Mouse (Mus musculus) kidney, postnatal 25 days (tissue): ENCODE results near the gene Arid5a.

Experiments
- DNase-seq, 2 experiments: peaks; one replicate each; pipeline ENCODE4 v3.0.0; 2021; ENCODE audit warnings: mixed read lengths in 2 of 2

Gene Arid5a

DNA sequence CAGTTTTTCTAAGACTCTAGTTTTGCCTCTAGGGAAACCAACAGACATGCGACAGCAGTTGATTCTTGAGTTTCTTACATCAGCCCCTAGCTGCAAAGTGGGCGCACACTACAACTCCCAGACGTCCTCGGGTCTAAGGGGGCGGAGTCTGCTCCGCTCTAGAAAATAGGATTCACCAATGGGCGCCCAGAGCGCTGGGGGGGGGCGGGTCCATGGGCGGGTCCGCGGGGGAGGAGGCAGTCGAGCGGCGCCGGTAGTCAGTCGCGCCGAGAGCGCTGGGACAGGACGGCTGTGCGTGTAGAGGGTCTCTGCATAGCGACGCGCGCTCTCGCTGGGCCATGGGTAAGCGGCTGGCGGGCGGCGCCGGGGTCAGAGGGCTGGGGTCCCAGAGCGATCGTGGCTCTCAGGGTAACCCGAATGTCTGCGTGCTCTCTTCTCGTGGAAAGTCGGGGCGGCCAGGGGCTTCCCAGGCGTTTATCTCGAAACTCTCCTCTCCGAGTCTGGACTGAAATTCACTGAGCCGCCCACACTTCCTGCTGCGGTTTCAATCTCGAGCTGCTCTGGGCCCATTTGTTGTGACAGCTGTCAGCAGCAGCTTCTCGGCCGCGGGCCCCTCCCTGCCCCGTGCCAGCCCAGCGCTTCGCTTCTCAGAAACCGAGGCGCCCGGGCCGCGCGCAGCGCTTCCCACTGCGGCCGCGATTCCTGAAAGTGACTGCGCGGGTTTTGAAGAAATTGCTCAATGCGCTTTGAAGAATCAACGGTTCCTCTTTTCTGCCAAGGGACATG lies at the start of gene Arid5a:
Gene Arid5a (plus strand): TSS at position 239 of the 786 bp plus-strand sequence.
- DNase-seq, result peak; percentile 94

DNA sequence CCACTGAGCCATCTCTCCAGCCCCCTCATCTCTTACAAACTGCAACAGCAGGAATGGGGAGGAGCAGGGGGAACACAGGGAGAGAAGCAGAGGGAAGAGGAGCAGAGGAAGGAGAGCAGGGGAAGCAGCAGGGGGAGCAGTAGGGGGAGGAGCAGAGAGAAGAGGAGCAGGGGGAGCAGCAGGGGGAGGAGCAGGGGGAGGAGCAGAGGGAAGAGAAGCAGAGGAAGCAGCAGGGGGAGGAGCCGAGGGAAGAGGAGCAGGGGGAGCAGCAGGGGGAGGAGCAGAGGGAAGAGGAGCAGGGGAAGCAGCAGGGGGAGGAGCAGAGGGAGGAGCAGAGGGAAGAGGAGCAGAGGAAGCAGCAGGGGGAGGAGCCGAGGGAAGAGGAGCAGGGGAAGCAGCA lies 48.9 kb upstream of the Arid5a start:
- DNase-seq, result no peak

DNA sequence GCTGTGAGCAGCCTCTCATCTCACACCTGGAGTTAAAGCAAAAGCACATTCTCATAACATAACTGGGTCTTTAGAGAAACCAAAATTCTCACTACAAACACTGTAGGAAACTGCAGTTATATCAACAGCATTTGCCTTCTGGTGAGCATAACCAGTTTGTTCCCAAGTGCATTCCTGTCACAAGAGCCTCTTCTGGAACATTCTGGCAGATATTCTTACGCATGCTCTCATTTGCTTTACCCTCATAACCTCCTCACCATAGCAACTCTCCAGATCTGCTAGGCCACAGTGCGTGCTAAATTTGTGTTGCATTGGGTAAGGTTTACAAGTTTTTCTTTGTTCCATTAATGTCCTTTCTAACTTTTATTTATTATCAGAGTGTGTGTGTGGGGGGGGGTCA lies 48.3 kb upstream of the Arid5a start:
- no peak for DNase-seq

DNA sequence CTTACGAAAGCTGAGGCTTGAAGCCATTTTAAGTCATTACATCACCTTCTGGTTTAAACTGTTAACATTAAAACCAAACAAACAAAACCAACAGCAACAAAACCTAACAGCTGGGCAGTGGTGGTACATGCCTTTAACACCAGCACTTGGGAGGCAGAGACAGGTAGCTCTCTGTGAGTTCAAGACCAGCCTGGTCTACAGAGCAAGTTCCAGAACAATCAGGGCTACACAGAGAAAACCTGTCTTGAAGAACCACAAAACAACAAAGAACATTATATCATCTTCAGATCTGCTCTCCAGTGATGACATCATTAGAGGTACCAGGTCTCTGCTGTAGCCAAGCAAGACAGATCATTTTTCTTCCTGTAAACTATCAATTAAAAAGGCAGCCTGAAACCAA lies 47.1 kb upstream of the Arid5a start:
- DNase-seq, result no peak

DNA sequence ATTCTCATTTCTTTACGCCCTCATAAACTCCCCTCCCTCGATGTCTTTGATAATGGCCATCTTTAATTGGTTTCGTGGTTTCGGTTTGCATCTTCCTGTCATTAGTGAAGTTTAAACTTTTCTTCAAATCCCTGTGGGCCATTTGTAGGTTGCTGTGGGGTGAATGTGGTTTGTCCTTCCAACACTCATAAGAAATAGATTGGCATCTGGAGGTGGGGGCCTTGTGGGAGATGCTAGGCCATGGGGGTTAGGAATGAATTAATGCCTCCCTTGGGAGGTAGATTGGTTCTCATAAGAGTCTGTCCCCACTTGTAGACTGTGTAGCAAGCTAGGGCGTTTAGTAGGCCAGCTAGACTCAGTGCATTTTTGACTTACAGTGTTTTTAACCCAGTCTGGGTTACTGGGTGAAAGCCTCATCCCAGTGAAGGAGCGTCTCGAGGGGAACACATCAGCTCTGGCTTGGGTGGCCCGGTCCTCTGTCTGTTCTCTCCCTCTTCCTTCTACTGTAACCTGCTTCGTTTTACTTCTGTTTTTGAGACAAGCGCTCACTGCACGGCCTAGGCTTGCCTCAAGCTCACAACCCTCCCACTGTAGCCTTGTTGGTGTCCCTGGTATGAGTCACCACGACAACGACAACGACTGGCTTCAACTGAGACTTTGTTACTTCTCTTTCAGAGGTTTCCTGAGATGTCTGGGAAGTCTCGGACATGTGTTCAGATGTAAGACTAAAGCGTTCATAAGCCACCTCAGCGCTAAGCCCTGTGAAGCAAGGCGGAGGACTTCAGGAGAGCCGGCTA lies 45.6 kb upstream of the Arid5a start:
- DNase-seq, result no peak

DNA sequence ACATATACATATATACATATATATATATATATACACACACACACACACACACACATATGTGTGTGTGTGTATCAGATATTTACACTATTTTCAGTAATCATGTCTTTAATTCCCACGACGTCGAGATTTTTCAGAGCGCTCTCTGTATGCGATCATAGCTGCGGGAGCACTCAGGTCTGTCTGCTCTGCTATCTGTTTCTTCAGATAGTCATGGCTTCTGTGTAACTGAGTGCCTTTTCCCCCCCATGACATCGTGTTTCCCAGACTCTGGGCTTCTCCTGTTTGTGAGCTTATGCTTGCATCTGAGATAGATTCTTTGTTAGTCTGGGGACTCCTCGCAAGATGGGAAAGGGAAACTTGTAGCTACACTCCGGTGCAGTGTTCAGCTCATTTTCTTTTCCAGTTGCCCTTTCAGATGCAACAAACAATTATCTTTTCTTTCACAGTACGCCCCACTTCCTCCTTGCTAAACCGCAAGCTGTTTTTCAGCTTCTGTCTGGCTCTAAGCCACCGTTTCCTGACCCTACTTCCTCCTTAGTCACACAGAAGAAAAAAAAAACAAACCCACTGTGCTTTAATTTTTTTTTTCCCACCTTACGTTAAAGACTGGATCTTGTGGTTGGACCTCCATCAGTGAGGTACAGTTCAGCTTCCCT lies 43.6 kb upstream of the Arid5a start:
- DNase-seq, result peak; percentile 81 to 83

DNA sequence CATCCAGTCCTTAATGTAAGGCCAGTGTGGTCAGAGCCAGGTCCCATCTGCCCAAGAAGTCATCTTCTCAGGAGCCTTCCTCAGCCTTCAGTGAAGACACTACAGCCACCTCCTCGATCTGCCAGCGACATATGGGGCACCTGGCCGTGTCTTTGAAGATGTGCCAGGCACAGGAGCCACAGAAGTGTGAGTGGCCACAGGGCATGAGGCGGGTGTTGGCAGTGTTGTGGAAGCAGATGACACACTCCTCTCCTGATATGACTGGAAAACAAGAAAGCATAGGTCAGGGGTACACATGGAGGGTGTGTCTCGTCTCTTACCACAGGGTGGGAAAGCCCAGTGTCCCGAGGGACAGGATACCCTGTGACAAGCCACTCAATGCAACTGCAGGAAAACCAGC lies 41.2 kb upstream of the Arid5a start:
- no peak for DNase-seq

DNA sequence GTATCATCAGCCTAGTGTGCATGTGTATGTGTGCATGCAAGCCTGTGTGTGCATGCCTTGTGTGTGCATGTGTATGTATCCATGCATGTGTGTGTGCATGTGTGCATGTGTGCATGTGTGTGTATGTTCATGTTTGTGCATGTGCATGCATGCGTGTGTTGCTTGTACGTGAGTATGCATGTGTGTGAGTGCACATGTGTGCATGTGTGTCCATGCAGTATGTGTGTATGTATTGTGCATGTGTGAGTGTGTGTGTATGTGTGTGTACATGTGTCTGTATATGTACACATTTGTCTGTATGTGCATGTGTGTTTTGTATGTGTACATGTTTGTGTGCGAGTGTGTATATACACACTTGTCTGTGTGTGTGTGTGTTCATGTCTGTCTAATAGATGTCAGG lies 39.9 kb upstream of the Arid5a start:
- no peak for DNase-seq

DNA sequence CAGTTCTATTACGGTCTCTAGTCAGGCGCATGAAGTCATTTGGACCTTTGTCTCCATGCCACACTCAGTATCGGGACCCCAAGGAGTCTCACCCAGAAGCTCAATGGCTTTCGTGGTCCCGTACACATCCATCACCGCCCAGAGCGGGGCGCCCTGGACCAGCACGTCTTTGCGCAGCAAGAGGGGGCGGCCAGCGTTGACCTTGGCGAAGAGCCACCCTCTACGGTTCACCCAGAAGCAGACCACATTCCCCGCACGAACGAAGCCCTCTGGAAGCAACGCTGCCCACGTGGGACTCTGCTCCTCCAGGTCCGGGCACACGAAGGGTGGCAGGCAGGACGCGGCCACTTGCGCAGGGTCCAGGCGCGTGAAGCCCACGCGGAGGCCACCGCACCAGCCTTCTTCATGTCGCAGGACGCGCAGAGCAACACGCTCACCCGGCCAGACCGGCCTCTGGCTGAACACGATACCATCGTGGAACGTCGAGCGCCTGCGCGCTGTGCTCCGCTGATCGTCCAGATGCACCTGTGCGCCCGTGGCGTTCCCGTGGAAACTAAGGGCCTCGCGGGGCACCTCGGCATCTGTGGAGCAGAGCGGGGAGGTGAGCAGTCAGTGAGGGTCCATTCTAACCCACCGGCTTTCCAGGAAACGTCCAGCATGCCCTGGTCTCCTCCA lies 38.3 kb upstream of the Arid5a start:
- no peak for DNase-seq

DNA sequence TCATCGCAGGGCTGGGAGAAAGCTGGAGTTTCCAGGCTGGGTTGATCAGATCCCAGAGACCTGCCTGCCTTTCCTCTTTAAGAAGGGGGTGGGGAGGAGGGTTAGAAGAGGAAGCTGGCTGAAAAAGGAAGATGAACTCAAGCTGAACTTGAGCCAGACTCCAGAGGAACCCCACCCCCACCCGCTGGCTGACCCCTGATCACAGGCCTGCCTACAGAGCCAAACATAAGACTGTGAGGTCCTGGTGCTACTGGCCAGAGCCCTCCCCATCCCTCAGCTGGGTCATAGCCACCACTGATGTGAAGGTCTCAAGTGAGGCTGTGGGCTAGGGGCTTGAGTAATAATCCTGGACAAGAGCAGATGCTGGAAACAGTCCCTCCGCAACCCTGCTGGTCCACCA lies 36.9 kb upstream of the Arid5a start:
- DNase-seq, result peak; percentile 50 to 71

DNA sequence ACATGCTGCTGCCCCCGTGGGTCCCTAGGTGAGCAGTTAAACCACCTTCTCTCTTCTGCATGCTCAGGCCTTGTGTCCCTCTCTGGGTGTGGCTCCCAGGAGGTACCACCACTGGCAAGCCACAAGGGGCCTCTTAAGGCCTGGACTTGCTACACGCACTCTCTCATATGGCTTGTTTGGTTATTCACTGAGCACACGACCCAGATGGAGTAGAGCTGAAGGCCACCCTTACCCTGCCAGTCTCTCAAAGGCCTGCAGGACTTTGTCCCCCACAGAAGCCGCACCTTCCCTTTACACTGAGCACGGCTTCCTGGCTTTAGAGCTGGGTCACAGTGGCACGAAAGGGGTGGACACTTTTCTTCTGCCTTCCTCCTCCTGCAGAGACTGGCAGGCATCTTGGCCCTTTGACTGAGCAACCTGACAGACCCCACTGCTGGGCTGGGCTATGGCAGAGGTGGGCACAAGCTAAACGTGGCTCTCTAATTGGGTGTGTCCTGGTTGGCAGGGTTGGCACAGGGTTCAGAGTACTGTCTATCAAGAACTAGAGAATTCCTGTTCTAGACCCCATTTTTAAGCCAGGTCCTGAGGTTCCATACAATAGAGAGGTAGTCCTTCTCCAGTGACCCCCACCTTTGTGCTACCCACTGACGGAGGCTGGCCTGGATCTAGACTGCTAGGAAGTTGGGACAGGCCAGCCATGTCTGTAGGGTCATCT lies 35.9 kb upstream of the Arid5a start:
- DNase-seq, result no peak

DNA sequence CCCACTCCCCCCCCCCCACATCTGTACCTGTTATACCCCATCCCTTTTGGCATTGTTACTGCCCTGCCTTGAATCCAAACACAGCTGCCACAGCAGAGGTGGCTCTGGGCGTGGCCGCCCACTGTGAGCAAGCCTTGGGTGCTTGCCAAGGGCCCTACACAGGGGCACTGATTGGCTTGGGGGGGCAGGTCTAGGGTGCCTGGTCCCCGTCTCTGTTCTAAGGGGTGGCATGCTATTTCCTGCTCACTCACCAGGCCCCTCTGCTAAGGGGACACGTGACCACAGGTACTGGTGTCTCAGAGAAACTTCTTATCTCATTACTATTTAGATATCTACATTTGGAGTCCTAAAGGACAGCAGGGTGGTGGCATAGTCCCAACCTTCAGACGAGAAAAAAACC lies 35.0 kb upstream of the Arid5a start:
- peak; percentile 64 to 81 for DNase-seq

DNA sequence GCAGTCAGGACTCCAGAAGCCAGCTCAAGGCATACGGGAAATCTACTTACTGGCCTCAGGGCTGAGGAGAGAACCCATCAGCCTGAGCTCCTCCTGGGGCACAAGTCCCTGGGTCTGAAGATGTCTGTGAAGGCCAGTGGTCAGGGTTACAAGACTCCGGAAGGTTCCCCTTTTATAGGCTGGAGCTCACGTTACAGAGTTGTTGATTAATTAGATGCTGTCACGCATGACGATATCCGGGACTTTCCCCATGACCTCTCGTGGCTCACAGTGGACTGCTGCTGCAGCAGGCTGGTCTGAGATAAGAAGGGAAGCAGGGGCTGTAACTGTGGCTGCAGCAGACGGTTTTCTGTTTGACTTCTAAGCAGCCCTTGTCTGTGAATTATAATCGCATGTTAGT lies 34.2 kb upstream of the Arid5a start:
- peak; percentile 76 to 89 for DNase-seq

DNA sequence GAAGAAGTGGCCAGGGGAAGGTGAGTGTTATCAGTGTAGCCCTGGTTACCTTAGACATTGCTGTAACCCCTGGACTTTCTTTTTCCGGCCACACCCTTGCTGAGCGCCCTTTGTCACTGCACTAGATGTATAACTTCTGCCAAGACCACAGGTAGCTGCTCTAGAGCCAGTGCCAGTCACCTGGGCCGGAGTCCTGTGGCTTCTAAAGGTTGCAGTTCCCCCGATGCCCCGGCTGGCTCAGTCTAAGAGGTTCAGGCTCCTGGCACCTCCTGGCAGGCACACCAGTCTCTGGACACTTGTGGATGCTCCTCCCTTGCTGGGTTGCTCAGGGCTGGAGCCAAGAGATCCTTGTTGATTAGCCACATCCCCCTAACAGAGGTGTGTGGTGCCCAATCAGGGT lies 33.1 kb upstream of the Arid5a start, which contains the start of gene Neurl3:
Gene Neurl3 (minus strand): TSS at position 225 of the 400 bp plus-strand sequence.
- no peak for DNase-seq

DNA sequence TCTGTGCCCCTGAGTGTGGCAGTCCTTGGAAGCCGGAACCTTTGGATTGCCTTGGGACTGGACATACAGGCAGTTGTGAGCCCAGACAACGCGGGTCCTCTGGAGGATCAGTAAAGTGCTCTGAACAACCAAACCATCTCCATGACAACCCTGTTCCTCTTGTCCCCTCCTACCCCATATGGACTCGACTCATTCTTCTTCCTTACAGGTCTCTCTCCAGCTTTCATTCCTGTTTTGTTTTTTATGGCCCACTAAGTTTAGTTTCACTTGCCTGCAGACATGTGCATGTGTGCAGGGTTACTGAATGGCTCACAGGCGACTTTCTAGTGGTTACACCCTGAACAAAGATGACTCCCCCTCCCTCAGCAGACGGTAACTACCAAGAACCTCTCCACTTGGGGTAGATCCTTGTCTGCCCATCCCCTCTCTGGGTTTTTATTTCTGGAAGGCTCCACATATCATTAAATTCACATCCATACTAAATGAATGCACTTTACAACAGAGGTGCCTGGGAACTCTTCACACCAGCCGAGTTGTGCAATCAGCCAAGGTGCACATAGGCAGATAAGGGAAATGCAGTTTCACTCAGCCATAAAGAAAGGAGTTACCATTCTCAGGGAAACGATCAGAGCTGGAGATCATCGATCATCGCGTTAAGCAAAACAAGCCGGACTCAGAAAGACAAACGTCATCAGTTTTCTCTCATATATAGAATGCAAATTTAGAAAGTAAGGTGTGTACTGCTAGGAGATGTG lies 31.7 kb upstream of the Arid5a start:
- DNase-seq, result no peak

DNA sequence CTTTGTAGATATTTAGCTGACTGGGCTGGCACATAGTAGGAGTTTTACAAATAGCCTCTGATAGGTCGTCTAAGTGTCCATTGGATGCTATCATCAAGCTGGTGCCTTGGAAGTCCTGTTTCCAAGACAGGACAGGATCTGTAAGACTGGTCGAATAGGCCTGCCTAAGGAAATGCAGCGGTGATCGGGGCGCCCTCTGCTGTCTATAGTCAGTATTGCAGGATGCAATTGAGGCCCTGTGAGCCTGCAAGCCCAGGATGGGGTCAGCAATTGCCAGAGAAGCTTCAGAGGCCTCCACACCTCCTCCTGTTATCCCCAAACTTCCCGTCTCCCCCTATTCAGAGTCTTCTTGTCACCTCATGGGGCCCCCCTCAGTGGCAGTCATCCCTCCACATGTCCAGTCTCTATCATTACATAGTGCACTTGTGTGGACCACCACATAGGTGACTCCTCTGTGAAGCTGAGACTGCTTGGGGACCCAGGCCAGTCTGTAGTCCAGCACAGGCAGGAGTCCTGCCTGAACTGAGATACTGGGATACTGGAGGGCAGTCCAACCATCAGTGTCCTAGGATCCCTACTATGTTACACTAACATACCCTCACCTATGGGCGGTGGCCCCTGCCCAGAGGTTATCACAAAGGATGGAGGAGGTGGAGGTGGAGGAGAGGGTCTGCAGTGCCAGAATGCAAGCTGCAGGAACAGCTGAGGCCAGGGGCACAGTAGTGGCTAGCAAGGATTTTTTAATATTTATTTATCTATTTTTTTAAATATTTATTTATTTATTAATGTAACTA lies 30.1 kb upstream of the Arid5a start:
- peak; percentile 80 to 90 for DNase-seq

DNA sequence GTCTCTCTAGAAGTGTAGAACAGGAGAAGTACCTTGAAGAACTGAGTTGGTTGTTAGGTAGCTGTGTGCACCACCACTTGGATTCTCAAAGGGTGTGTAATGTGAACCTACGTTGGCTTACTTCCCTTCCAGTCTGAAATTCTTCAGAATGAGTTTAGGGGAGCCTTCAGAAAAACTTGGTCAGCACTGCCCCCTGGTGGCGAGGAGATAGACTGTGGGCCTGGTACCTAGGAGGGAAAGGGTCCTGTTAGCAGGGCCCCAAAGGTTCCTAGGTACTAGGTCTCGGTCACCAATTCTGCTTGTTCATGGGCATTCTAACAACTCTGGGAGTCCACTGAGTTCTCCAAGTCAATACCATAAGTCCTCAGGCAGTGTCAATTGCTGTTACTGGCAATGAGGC lies 28.3 kb upstream of the Arid5a start:
- DNase-seq, result peak; percentile 83 to 94

DNA sequence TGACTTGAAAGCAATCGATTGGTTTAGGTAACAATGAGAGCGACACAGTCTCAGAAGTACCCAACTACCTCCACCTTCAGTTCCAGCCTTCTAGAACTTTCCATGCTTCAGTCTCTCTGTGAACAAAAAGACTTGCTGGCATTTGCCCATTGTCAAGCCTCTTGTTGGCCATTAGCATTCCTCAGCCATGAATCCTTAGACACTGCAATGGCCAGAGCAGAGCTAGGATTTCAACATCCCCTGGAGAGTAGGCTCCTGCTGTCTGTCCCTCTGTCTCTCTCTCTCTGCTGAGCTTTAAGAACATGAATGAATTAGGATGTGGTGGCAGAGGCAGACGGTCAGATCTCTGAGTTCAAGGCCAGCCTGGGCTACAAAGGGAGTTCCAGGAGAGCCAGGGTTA lies 26.6 kb upstream of the Arid5a start:
- no peak for DNase-seq

DNA sequence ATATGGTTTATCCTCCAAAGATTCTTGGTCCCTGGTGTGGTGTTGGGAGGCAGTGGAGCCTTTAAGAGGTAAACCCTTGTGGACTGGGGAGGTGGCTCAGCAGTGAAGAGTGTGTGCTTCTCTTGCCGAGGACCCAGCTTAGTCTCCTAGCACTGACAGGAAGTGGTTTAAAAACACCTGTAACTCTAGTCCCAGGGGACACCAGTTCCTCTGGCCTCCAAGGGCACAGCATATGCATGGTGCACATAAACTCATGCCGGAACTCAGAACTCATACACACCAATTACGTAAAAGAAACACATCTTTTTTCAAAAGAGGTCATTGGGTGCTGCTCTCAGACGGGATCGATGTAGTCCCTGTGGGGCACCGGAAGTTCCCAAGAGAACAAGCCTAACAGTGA lies 25.7 kb upstream of the Arid5a start:
- peak in 1 of 2 experiments; percentile 15 for DNase-seq

DNA sequence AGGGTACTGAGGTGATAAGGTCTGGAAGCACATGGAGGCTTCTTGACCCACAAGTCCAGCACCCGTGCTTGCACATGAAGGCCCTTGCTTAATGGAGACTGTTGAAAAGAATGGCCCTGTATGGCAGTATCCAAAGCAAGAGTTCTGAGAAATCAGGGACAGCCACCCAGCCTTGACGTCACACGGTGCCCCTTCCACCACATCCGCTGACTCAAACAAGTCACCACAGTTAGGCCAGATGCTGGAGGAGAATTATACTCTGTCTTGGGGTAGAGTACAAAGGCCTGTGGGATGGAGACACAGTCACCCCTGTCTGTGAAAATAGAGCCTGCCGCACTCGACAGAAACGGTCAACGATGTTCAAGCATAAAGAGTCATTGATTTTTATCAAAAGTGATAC lies 14.1 kb upstream of the Arid5a start:
- no peak for DNase-seq

DNA sequence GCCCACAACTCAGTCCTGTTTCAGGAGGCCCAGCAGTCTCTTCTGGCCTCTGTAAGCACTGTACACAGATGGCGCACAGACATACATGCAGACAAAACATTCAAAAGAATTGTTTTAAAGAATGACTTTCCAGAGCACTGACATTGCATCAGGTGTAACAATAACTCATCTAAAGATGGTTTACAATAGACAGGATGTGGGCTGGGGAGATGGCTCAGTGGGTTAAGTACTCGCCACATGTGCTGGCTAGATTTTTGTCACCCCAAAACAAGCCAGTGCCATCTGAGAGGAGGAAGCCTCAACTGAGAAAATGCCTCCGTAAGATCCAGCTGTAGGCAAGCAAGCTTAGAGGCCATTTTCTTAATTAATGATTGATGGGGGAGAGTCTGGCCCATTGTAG lies 13.1 kb upstream of the Arid5a start:
- DNase-seq, result no peak
